ENCODE assay signal across 10 mouse cellular contexts in genomic region chr6:23249616-23250287, GRCm38 (mm10). TPM values are rescaled to one million over a fixed set of nuclear protein-coding genes. Genes with fewer than 3 reads are reported as not detected.
DNase-seq lines count a peak whose midpoint lies in the region; ATAC-seq and TF ChIP-seq lines count a peak whose summit lies in the region.
"Had no signal": no experiment of that assay in that cellular context is flagged by ENCODE, and none has a peak within 500 bp of the region (broad histone marks: within the 10 kb centered on the region; RNA-seq: fewer than 3 reads in every experiment).

No protein-coding gene starts in this region.

- H3K9me3 ChIP-seq in liver, embryonic 11.5 days (ENCODE audit: control insufficient read depth, low read length): no peaks in the 10 kb centered on the region
- no peaks in the 10 kb centered on the region for H3K9me3 ChIP-seq in limb, embryonic 12.5 days
- no peaks in the 10 kb centered on the region for H3K9me3 ChIP-seq in stomach, embryonic 14.5 days (ENCODE audit: control insufficient read depth, low read depth, low read length)

- peak overlapping the region; percentile 22; the same call in 1 of the 2 replicates for H3K4me3 ChIP-seq in liver, embryonic 11.5 days (ENCODE audit: low read depth, low read length)
- 0 out of 2 replicates have a peak overlapping the region, but pooled peaks have one; percentile 4 for H3K4me3 ChIP-seq in embryonic fibroblast, embryonic 13.5 days (ENCODE audit: insufficient read depth, low read length)
- H3K4me3 ChIP-seq in limb, embryonic 12.5 days (replicated peaks): peak overlapping the region; percentile 46
- H3K4me3 ChIP-seq in stomach, embryonic 14.5 days (ENCODE audit: low read depth, low read length): peak overlapping the region; percentile 28

- no peaks in the 10 kb centered on the region for H3K36me3 ChIP-seq in liver, embryonic 11.5 days (ENCODE audit: control insufficient read depth, insufficient read depth, low read length)
- no peaks in the 10 kb centered on the region for H3K36me3 ChIP-seq in limb, embryonic 12.5 days
- no peaks in the 10 kb centered on the region for H3K36me3 ChIP-seq in stomach, embryonic 14.5 days (ENCODE audit: control insufficient read depth, insufficient read depth, low read length)

- H3K9ac ChIP-seq in liver, embryonic 11.5 days (ENCODE audit: low read depth, low read length): no peak overlapping the region
- H3K9ac ChIP-seq in limb, embryonic 12.5 days (replicated peaks): no peak overlapping the region
- H3K9ac ChIP-seq in stomach, embryonic 14.5 days (replicated peaks; ENCODE audit: low read depth, low read length): no peak overlapping the region

- peak; percentile 53 for DNase-seq in liver, embryonic 11.5 days (ENCODE audit: low spot score)
- no peak for DNase-seq in liver
- no peak for DNase-seq in frontal cortex, postnatal 36 days (ENCODE audit: low spot score in 2 of 2)
- no peak for DNase-seq in adrenal gland, adult 8-10 months
- no peak for DNase-seq in adrenal gland, postnatal 10 days
- DNase-seq: adrenal gland, postnatal 25 days; right cerebral cortex, postnatal 14 days had no signal

- H3K4me1 ChIP-seq in liver, embryonic 11.5 days (replicated peaks; ENCODE audit: control insufficient read depth, insufficient read depth, low read length): no peaks in the 10 kb centered on the region
- no peaks in the 10 kb centered on the region for H3K4me1 ChIP-seq in embryonic fibroblast, embryonic 13.5 days (ENCODE audit: control insufficient read depth, insufficient read depth, low read length)
- H3K4me1 ChIP-seq in limb, embryonic 12.5 days (replicated peaks): peaks cover 33% of the 10 kb centered on the region
- H3K4me1 ChIP-seq in stomach, embryonic 14.5 days (ENCODE audit: control insufficient read depth, insufficient read depth, low read length): no peaks in the 10 kb centered on the region

- ATAC-seq in liver, embryonic 11.5 days (replicated peaks; ENCODE audit: low FRiP score): no peak
- ATAC-seq in limb, embryonic 12.5 days (ENCODE audit: insufficient number of reproducible peaks, insufficient read depth, low FRiP score, low TSS enrichment, low read depth): peak; percentile 49; the same call in 1 of the 2 replicates
- ATAC-seq in stomach, embryonic 14.5 days (ENCODE audit: insufficient number of reproducible peaks, insufficient read depth, low FRiP score, low read depth): peak; percentile 54; the same call in 1 of the 2 replicates

- TF ChIP-seq POLR2A in embryonic fibroblast, embryonic 13.5 days (IDR thresholded peaks at IDR 0.05; ENCODE audit: low read depth, low read length): no peak

- TF ChIP-seq CTCF in embryonic fibroblast, embryonic 13.5 days (IDR thresholded peaks at IDR 0.05; ENCODE audit: borderline replicate concordance, insufficient read depth, low read length): peak; percentile 6; the same call in 1 of the 2 replicates

- 1% methylated on average over 29 of the region's 29 CpGs for WGBS in liver, embryonic 11.5 days
- under 1% methylated on average over 29 of the region's 29 CpGs for WGBS in limb, embryonic 12.5 days
- 1% methylated on average over 29 of the region's 29 CpGs for WGBS in stomach, embryonic 14.5 days

- no peak overlapping the region for H3K27ac ChIP-seq in liver, embryonic 11.5 days (ENCODE audit: low read depth, low read length)
- H3K27ac ChIP-seq in embryonic fibroblast, embryonic 13.5 days (ENCODE audit: insufficient read depth, low read length): no peak overlapping the region
- no peak overlapping the region for H3K27ac ChIP-seq in limb, embryonic 12.5 days
- no peak overlapping the region for H3K27ac ChIP-seq in stomach, embryonic 14.5 days (ENCODE audit: low read length)

- H3K27me3 ChIP-seq in liver, embryonic 11.5 days (replicated peaks; ENCODE audit: control insufficient read depth, insufficient read depth, low read length): peaks cover 91% of the 10 kb centered on the region
- H3K27me3 ChIP-seq in limb, embryonic 12.5 days: peaks cover 85% of the 10 kb centered on the region
- peaks cover 69% of the 10 kb centered on the region for H3K27me3 ChIP-seq in stomach, embryonic 14.5 days (ENCODE audit: control insufficient read depth, insufficient read depth, low read length)

- H3K4me2 ChIP-seq in liver, embryonic 11.5 days: peak overlapping the region; percentile 46
- H3K4me2 ChIP-seq in limb, embryonic 12.5 days: peak overlapping the region; percentile 78
- peak overlapping the region; percentile 49 for H3K4me2 ChIP-seq in stomach, embryonic 14.5 days (replicated peaks; ENCODE audit: low read depth, low read length)

RNA-seq across cellular contexts. Expression of gene Fezf1, which starts 1.6 kb away (rescaled TPM):
- polyA plus RNA-seq in liver, embryonic 11.5 days (2014; fragmentation: Nextera tagmentation; extraction: Ambion mirVana): not detected in 2 replicates
- polyA plus RNA-seq in embryonic fibroblast, embryonic 13.5 days (2011; ENCODE audit: insufficient read length, low read depth, missing spikeins): not detected in 2 replicates
- polyA plus RNA-seq in limb, embryonic 12.5 days (2016; fragmentation: Nextera tagmentation; extraction: Ambion mirVana): not detected in 2 replicates
- not detected in 2 replicates for polyA plus RNA-seq in stomach, embryonic 14.5 days (2014; fragmentation: Nextera tagmentation; extraction: Ambion mirVana)
- not detected for total RNA-seq in adrenal gland, adult 8-10 months (2022)
- total RNA-seq in adrenal gland, postnatal 10 days (2021): not detected
- total RNA-seq: adrenal gland, postnatal 25 days had no signal
